Mouse (Mus musculus): ENCODE results near the gene Pttg1. TPM values are rescaled to one million over a fixed set of nuclear protein-coding genes. Genes with fewer than 3 reads are reported as not detected.

The Pttg1 gene
- total and polyA plus RNA-seq, 3 experiments, result 55.5 to 84.5 (median 74.8) TPM

- no peaks in the 10 kb centered on the region for H3K79me2 ChIP-seq (replicated peaks; ENCODE audit: control insufficient read depth, insufficient read depth, low read length)
- intact Hi-C loops (cut with DNase I), result no loop called here
- peaks cover 10% of the 10 kb centered on the region for H3K4me1 ChIP-seq (ENCODE audit: control insufficient read depth, insufficient read depth, low read length)
- 5% methylated on average over 5 of the region's 5 CpGs for WGBS
- no peak overlapping the region for H3K9ac ChIP-seq (ENCODE audit: low read depth, low read length)
- H3K27ac ChIP-seq, result peak overlapping the region; percentile 64
- H3K27me3 ChIP-seq (ENCODE audit: control insufficient read depth, insufficient read depth, low read length), result no peaks in the 10 kb centered on the region
- DNase-seq, result peak in 1 of 2 experiments; percentile 42
- H3K36me3 ChIP-seq (ENCODE audit: control insufficient read depth, insufficient read depth, low read length), result peaks cover 2% of the 10 kb centered on the region
- no peak for TF ChIP-seq EP300 (IDR thresholded peaks at IDR 0.05; ENCODE audit: insufficient read depth, low read depth, low read length)
- TF ChIP-seq POLR2A (IDR thresholded peaks at IDR 0.05; ENCODE audit: insufficient read depth, low read depth, low read length), result no peak
- no peak for TF ChIP-seq CTCF (IDR thresholded peaks at IDR 0.05)
- H3K4me3 ChIP-seq, result no peak overlapping the region
These were observed 44.1 kb upstream of the Pttg1 start for GRCm38 (mm10) chr11:43470118-43470517.

GRCm38 (mm10) chr11:43463204-43463603 lies 37.2 kb upstream of the Pttg1 start:
- no peaks in the 10 kb centered on the region for H3K36me3 ChIP-seq (ENCODE audit: control insufficient read depth, insufficient read depth, low read length)
- intact Hi-C loops (cut with DNase I), result no loop called here
- no peak for TF ChIP-seq POLR2A (IDR thresholded peaks at IDR 0.05; ENCODE audit: insufficient read depth, low read depth, low read length)
- no peak for TF ChIP-seq EP300 (IDR thresholded peaks at IDR 0.05; ENCODE audit: insufficient read depth, low read depth, low read length)
- no peak for TF ChIP-seq CTCF (IDR thresholded peaks at IDR 0.05)
- no peaks in the 10 kb centered on the region for H3K4me1 ChIP-seq (ENCODE audit: control insufficient read depth, insufficient read depth, low read length)
- H3K27ac ChIP-seq, result no peak overlapping the region
- H3K27me3 ChIP-seq (ENCODE audit: control insufficient read depth, insufficient read depth, low read length), result no peaks in the 10 kb centered on the region
- no peak overlapping the region for H3K9ac ChIP-seq (ENCODE audit: low read depth, low read length)
- no peak for DNase-seq
- no peaks in the 10 kb centered on the region for H3K79me2 ChIP-seq (replicated peaks; ENCODE audit: control insufficient read depth, insufficient read depth, low read length)
- 92% methylated on average over 25 of the region's 25 CpGs for whole genome bisulfite sequencing
- no peak overlapping the region for H3K4me3 ChIP-seq

- Histone ChIP-seq H3K4me1 (ENCODE audit: control insufficient read depth, insufficient read depth, low read length) (no peaks in the 10 kb centered on the region), H3K27ac (no peak overlapping the region), H3K4me3 (no peak overlapping the region), H3K79me2 (replicated peaks; ENCODE audit: control insufficient read depth, insufficient read depth, low read length) (no peaks in the 10 kb centered on the region), H3K27me3 (ENCODE audit: control insufficient read depth, insufficient read depth, low read length) (no peaks in the 10 kb centered on the region), H3K36me3 (ENCODE audit: control insufficient read depth, insufficient read depth, low read length) (no peaks in the 10 kb centered on the region), H3K9ac (ENCODE audit: low read depth, low read length) (no peak overlapping the region)
- DNase-seq, result no peak
- WGBS, result 60% methylated on average over 2 of the region's 2 CpGs
- intact Hi-C loops (cut with DNase I), result loop anchor here (1.0 to 5.0 kb wide), 2 partner anchors 40 to 135 kb away; partner anchors contain the start of gene 4933415A04Rik
- no peak for TF ChIP-seq EP300 (IDR thresholded peaks at IDR 0.05; ENCODE audit: insufficient read depth, low read depth, low read length)
- peak; percentile 67 for TF ChIP-seq CTCF (IDR thresholded peaks at IDR 0.05)
These were observed 26.2 kb upstream of the Pttg1 start for GRCm38 (mm10) chr11:43452266-43452665.

GRCm38 (mm10) chr11:43451322-43451721 lies 25.3 kb upstream of the Pttg1 start:
- no peak overlapping the region for H3K9ac ChIP-seq (ENCODE audit: low read depth, low read length)
- no peaks in the 10 kb centered on the region for H3K4me1 ChIP-seq (ENCODE audit: control insufficient read depth, insufficient read depth, low read length)
- 56% methylated on average over 4 of the region's 4 CpGs for WGBS
- no peaks in the 10 kb centered on the region; the same call in 1 of the 2 replicates for H3K36me3 ChIP-seq (ENCODE audit: control insufficient read depth, insufficient read depth, low read length)
- TF ChIP-seq EP300 (IDR thresholded peaks at IDR 0.05; ENCODE audit: insufficient read depth, low read depth, low read length) (no peak), CTCF (IDR thresholded peaks at IDR 0.05) (no peak), POLR2A (IDR thresholded peaks at IDR 0.05; ENCODE audit: insufficient read depth, low read depth, low read length) (no peak)
- intact Hi-C loops (cut with DNase I), result loop anchor here (5.0 kb wide), 1 partner anchor 136 kb away; the partner anchor contains the start of gene 4933415A04Rik
- no peak overlapping the region for H3K4me3 ChIP-seq
- no peak overlapping the region for H3K27ac ChIP-seq
- no peaks in the 10 kb centered on the region for H3K27me3 ChIP-seq (ENCODE audit: control insufficient read depth, insufficient read depth, low read length)
- no peaks in the 10 kb centered on the region for H3K79me2 ChIP-seq (replicated peaks; ENCODE audit: control insufficient read depth, insufficient read depth, low read length)
- DNase-seq, result no peak

- no peaks in the 10 kb centered on the region for H3K27me3 ChIP-seq (ENCODE audit: control insufficient read depth, insufficient read depth, low read length)
- no peak overlapping the region for H3K9ac ChIP-seq (ENCODE audit: low read depth, low read length)
- intact Hi-C loops (cut with DNase I), result loop anchor here (5.0 kb wide), 1 partner anchor 137 kb away; the partner anchor contains the start of gene 4933415A04Rik
- no peak overlapping the region for H3K27ac ChIP-seq
- TF ChIP-seq EP300 (IDR thresholded peaks at IDR 0.05; ENCODE audit: insufficient read depth, low read depth, low read length), result no peak
- no peak for TF ChIP-seq POLR2A (IDR thresholded peaks at IDR 0.05; ENCODE audit: insufficient read depth, low read depth, low read length)
- TF ChIP-seq CTCF (IDR thresholded peaks at IDR 0.05), result no peak
- H3K4me3 ChIP-seq, result no peak overlapping the region
- H3K36me3 ChIP-seq (ENCODE audit: control insufficient read depth, insufficient read depth, low read length), result no peaks in the 10 kb centered on the region; the same call in 1 of the 2 replicates
- H3K79me2 ChIP-seq (replicated peaks; ENCODE audit: control insufficient read depth, insufficient read depth, low read length), result no peaks in the 10 kb centered on the region
- 57% methylated on average over 2 of the region's 2 CpGs for WGBS
- no peaks in the 10 kb centered on the region for H3K4me1 ChIP-seq (ENCODE audit: control insufficient read depth, insufficient read depth, low read length)
- no peak for DNase-seq
These were observed 23.9 kb upstream of the Pttg1 start for GRCm38 (mm10) chr11:43449916-43450315.

- WGBS, result 93% methylated on average over 13 of the region's 13 CpGs
- DNase-seq, result no peak
- Histone ChIP-seq H3K9ac (ENCODE audit: low read depth, low read length) (no peak overlapping the region), H3K27ac (no peak overlapping the region), H3K27me3 (ENCODE audit: control insufficient read depth, insufficient read depth, low read length) (no peaks in the 10 kb centered on the region), H3K4me3 (no peak overlapping the region), H3K79me2 (replicated peaks; ENCODE audit: control insufficient read depth, insufficient read depth, low read length) (no peaks in the 10 kb centered on the region), H3K36me3 (ENCODE audit: control insufficient read depth, insufficient read depth, low read length) (no peaks in the 10 kb centered on the region; the same call in 1 of the 2 replicates), H3K4me1 (ENCODE audit: control insufficient read depth, insufficient read depth, low read length) (no peaks in the 10 kb centered on the region)
- intact Hi-C loops (cut with DNase I), result no loop called here
- TF ChIP-seq POLR2A (IDR thresholded peaks at IDR 0.05; ENCODE audit: insufficient read depth, low read depth, low read length) (no peak), EP300 (IDR thresholded peaks at IDR 0.05; ENCODE audit: insufficient read depth, low read depth, low read length) (no peak), CTCF (IDR thresholded peaks at IDR 0.05) (no peak)
These were observed 17.1 kb upstream of the Pttg1 start for GRCm38 (mm10) chr11:43443183-43443582.

Measured in heart, adult 2 months (tissue).